Mouse (Mus musculus) stomach, postnatal 0 days (tissue): ENCODE measurements around the gene Bicd2.

Experiments used
- CTCF ChIP-seq: IDR thresholded peaks from 2 replicates; pipeline ENCODE4 v1.5.1; 2016; ENCODE audit warnings: antibody characterized with exemption, low read depth, mild to moderate bottlenecking, moderate library complexity
- EP300 ChIP-seq: optimal IDR thresholded peaks from 2 replicates; pipeline ENCODE3; 2016; ENCODE audit warnings: antibody characterized with exemption

GRCm38 (mm10) chr13:49333250-49333649, 8.1 kb upstream of the Bicd2 start:
- TF ChIP-seq EP300 = no peak
- TF ChIP-seq CTCF = no peak
